Mouse (Mus musculus) liver, embryonic 11.5 days (tissue): ENCODE data around the gene Klhl25. TPM values are rescaled to one million over a fixed set of nuclear protein-coding genes. Genes with fewer than 3 reads are reported as not detected.
"Not testable (repeated sequence)": the region's sequence is repeated elsewhere in the genome, so short reads cannot be mapped to it uniquely, and the experiment has no call there.

ENCODE experiments used
- ATAC-seq: fragments of 200-750 bp; cut with Nextera tagmentation; replicated peaks from 2 replicates; pipeline ENCODE4 v1.8.0; 2017; ENCODE audit warnings: moderate number of reproducible peaks, mild to moderate bottlenecking, moderate TSS enrichment, moderate library complexity; ENCODE audit not compliant: low FRiP score
- DNase-seq: peaks from one replicate; pipeline ENCODE4 v3.0.0-alpha.2; 2017; ENCODE audit warnings: low spot score
- H3K27ac ChIP-seq: fragments of 300-500 bp; sonication (generic); 2 replicates; pipeline ENCODE4 v1.5.1; 2014; ENCODE audit warnings: mild to moderate bottlenecking, low read depth, low read length, control low read depth
- H3K27me3 ChIP-seq: fragments of 300-500 bp; sonication (generic); replicated peaks from 2 replicates; pipeline ENCODE4 v1.6.1; 2014; ENCODE audit warnings: low read length, mixed read lengths; ENCODE audit not compliant: control insufficient read depth, insufficient read depth
- H3K36me3 ChIP-seq: fragments of 300-500 bp; sonication (generic); 2 replicates; pipeline ENCODE4 v1.6.1; 2014; ENCODE audit warnings: mild to moderate bottlenecking, low read length, moderate library complexity, mixed read lengths; ENCODE audit not compliant: control insufficient read depth, insufficient read depth
- H3K4me1 ChIP-seq: fragments of 300-500 bp; sonication (generic); replicated peaks from 2 replicates; pipeline ENCODE4 v1.6.1; 2014; ENCODE audit warnings: low read length, mixed read lengths; ENCODE audit not compliant: control insufficient read depth, insufficient read depth
- H3K4me2 ChIP-seq: fragments of 300-500 bp; sonication (generic); 2 replicates; pipeline ENCODE4 v1.6.1; 2014; ENCODE audit warnings: mild to moderate bottlenecking, control low read depth, moderate library complexity
- H3K4me3 ChIP-seq: fragments of 300-500 bp; sonication (generic); 2 replicates; pipeline ENCODE4 v1.5.1; 2014; ENCODE audit warnings: low read depth, low read length, control low read depth
- H3K9ac ChIP-seq: fragments of 300-500 bp; sonication (generic); 2 replicates; pipeline ENCODE4 v1.6.1; 2014; ENCODE audit warnings: low read depth, low read length, control low read depth
- H3K9me3 ChIP-seq: fragments of 300-500 bp; sonication (generic); 2 replicates; pipeline ENCODE4 v1.6.1; 2016; ENCODE audit warnings: low read length, inconsistent platforms, mixed read lengths; ENCODE audit not compliant: control insufficient read depth
- whole genome bisulfite sequencing: fragments of 180-500 bp; shearing (Covaris S2); extraction: QIAGEN DNeasy Blood & Tissue Kit; methylation state at CpG from one replicate; pipeline ENCODE4 v1.1.7; 2014; 5-methylcytosine and 5-hydroxymethylcytosine counted together
- polyA plus RNA-seq: library from polyadenylated mRNA; unstranded; fragments of >200 nt; fragmentation: Nextera tagmentation; extraction: Ambion mirVana; gene quantifications from 2 replicates; pipeline ENCODE4 v1.2.1, GENCODE M21; 2014

Gene Klhl25
- polyA plus RNA-seq, 1 experiment from 2014 or later: 11.6 TPM

DNA sequence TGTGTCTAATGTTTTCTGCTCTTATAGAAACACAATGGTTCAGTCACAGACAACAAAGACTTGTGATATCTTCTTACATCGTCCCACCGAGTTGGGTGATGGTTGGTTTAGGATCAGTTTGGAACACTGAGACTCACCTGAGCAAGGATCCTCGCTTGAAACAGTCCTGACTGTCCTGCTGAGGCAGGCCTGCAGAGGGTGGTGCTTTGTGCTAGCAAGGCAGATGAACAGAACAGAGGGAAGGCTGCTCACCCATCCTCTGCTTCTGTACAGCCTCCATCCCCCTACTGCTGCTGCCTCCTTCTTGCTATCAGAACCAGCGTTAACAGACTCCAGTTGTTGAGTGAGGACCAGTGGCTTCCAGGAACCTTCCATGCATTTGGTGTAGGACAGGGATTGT lies 14.2 kb upstream of the Klhl25 start:
- WGBS: 79% methylated on average over 3 of the region's 4 CpGs
- ATAC-seq, H3K4me2 ChIP-seq, DNase-seq, H3K36me3 ChIP-seq, H3K4me1 ChIP-seq, H3K4me3 ChIP-seq, H3K27ac ChIP-seq, H3K9me3 ChIP-seq, H3K27me3 ChIP-seq, H3K9ac ChIP-seq: not testable (repeated sequence)

- WGBS: 38% methylated on average over 3 of the region's 6 CpGs
- ATAC-seq, H3K9ac ChIP-seq, DNase-seq, H3K27me3 ChIP-seq, H3K36me3 ChIP-seq, H3K27ac ChIP-seq, H3K4me1 ChIP-seq, H3K4me2 ChIP-seq, H3K9me3 ChIP-seq, H3K4me3 ChIP-seq: not testable (repeated sequence)
Measured at GRCm38 (mm10) chr7:75834932-75835631, 13.0 kb upstream of the Klhl25 start.

GRCm38 (mm10) chr7:75840071-75840470 lies 8.0 kb upstream of the Klhl25 start:
- Histone ChIP-seq H3K27me3 (no peaks in the 10 kb centered on the region), H3K4me1 (no peaks in the 10 kb centered on the region), H3K9ac (no peak overlapping the region), H3K36me3 (no peaks in the 10 kb centered on the region), H3K9me3 (no peaks in the 10 kb centered on the region), H3K4me3 (no peak overlapping the region), H3K27ac (no peak overlapping the region), H3K4me2 (no peak overlapping the region)
- WGBS: 76% methylated on average over 4 of the region's 4 CpGs
- no peak for ATAC-seq
- DNase-seq: no peak

GRCm38 (mm10) chr7:75842306-75842705 lies 5.8 kb upstream of the Klhl25 start:
- H3K4me1 ChIP-seq: no peaks in the 10 kb centered on the region; the same call in 1 of the 2 replicates
- WGBS: 83% methylated on average over 3 of the region's 3 CpGs

DNA sequence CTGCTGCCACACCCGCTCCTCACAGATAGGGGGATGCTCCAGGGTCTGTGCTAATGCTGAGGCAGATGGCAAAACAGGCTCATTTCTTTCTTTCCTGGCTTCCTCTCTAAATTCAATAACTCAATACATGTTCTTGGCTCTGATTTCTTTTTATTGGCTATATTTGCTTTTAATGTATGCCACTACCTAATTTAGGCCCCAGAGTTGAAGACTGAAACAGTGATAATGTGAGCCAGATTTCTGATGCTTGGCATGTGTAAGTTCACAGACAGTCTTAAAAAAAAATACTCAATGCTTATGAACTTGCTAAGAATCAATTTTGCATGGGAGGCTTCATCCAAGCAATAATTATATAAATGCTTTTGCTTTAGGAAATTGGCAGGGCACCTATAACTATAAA lies 2.2 kb upstream of the Klhl25 start:
- H3K36me3 ChIP-seq: no peaks in the 10 kb centered on the region
- H3K4me3 ChIP-seq: no peak overlapping the region
- H3K4me1 ChIP-seq: peaks cover 7% of the 10 kb centered on the region
- H3K4me2 ChIP-seq: no peak overlapping the region
- H3K27me3 ChIP-seq: no peaks in the 10 kb centered on the region
- no peak overlapping the region for H3K9ac ChIP-seq
- H3K27ac ChIP-seq: no peak overlapping the region
- no peak for ATAC-seq
- WGBS: 85% methylated on average over 1 of the region's 1 CpGs
- DNase-seq: no peak
- H3K9me3 ChIP-seq: no peaks in the 10 kb centered on the region

More at GRCm38 (mm10) chr7:75842306-75842705, 5.8 kb upstream of the Klhl25 start:
- Histone ChIP-seq H3K4me3 (no peak overlapping the region), H3K9me3 (no peaks in the 10 kb centered on the region), H3K27ac (no peak overlapping the region), H3K4me2 (no peak overlapping the region), H3K36me3 (no peaks in the 10 kb centered on the region), H3K9ac (no peak overlapping the region), H3K27me3 (no peaks in the 10 kb centered on the region)
- ATAC-seq (no peak), DNase-seq (no peak)

DNA sequence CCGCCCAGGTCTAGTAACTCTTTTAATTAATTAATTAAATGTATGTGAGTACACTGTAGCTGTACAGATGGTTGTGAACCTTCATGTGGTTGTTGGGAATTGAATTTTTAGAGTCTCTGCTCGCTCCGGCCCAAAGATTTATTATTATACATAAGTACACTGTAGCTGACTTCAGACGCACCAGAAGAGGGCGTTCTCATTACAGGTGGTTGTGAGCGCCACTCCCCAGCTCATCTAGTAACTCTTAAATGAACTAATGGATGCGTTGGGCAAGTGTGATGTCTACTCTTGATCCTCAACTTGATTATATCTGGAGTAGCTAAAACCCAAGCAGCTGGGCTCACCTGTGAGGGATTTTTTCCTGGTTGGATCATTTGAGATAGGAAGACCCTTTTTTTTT lies 1.2 kb upstream of the Klhl25 start:
- H3K9me3 ChIP-seq: no peaks in the 10 kb centered on the region
- H3K27me3 ChIP-seq: no peaks in the 10 kb centered on the region
- H3K4me1 ChIP-seq: peaks cover 7% of the 10 kb centered on the region
- ATAC-seq (no peak), DNase-seq (no peak)
- 42% methylated on average over 7 of the region's 7 CpGs for WGBS
- H3K27ac ChIP-seq: no peak overlapping the region
- no peak overlapping the region for H3K4me2 ChIP-seq
- no peak overlapping the region for H3K9ac ChIP-seq
- H3K4me3 ChIP-seq: no peak overlapping the region
- no peaks in the 10 kb centered on the region for H3K36me3 ChIP-seq

- no peaks in the 10 kb centered on the region for H3K36me3 ChIP-seq
- WGBS: 13% methylated on average over 6 of the region's 6 CpGs
- H3K27ac ChIP-seq: no peak overlapping the region
- DNase-seq (no peak), ATAC-seq (no peak)
- peak overlapping the region; percentile 85 for H3K4me3 ChIP-seq
- H3K4me1 ChIP-seq: peaks cover 11% of the 10 kb centered on the region
- H3K4me2 ChIP-seq: peak overlapping the region; percentile 85
- H3K9me3 ChIP-seq: no peaks in the 10 kb centered on the region
- H3K9ac ChIP-seq: peak overlapping the region; percentile 44; the same call in 1 of the 2 replicates
- no peaks in the 10 kb centered on the region for H3K27me3 ChIP-seq
Measured at GRCm38 (mm10) chr7:75847489-75847888, 621 bp upstream of the Klhl25 start.

DNA sequence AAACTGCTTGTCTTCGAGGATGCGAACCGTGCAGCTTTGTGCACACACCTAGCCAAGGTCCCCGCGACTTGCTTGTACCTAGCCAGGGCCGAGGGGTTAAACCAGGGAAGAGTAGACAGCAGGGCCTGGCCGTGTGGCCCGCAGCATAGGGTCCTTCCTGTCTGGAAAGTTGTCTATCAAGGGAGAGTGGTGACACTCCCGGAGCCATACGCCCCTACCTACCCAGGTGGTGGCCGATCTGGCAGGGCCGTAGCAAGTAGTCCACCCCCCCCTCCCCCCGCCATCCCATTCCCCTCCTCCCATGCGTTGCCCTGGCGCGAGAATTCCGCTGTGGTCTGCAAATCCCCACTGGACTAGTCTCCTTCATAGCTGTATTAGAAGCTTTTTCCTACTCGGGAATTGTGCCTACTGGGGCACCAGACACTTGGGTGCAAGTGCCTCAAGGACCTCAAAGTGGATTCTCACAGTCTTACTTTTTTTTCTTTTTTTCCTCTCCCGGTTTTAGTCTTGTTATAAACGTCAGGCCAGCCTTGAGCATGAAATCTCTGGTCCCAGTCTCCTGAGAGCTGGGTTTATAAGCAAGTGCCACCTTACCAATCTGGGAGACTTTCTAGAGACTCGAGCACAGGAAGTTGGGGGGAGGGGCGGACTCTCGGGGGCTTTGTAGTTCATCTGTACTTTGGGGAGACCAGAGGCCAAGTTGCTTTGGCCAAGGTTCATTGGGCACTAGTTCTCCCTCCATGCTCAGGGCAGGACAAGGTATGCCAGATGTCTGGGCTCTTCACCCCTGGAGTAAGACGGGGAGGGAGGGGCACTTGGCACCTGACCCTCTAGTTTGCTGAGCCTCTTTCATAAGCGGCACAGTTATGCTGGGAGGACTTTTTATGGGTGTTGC lies 913 bp downstream of the Klhl25 start:
- no peaks in the 10 kb centered on the region for H3K9me3 ChIP-seq
- H3K27ac ChIP-seq: peak overlapping the region; percentile 76
- peak overlapping the region; percentile 89 for H3K9ac ChIP-seq
- H3K4me2 ChIP-seq: peak overlapping the region; percentile 85
- peaks cover 15% of the 10 kb centered on the region for H3K4me1 ChIP-seq
- H3K4me3 ChIP-seq: peak overlapping the region; percentile 85
- H3K27me3 ChIP-seq: no peaks in the 10 kb centered on the region
- 5% methylated on average over 25 of the region's 25 CpGs for WGBS
- H3K36me3 ChIP-seq: no peaks in the 10 kb centered on the region
- DNase-seq (peak; percentile 63), ATAC-seq (peak; percentile 19; the same call in 1 of the 2 replicates)
